Comparison of ENCODE assay signal across 8 mouse cellular contexts in genomic region chr2:163534958-163535524, GRCm38 (mm10). TPM values are rescaled to one million over a fixed set of nuclear protein-coding genes. Genes with fewer than 3 reads are reported as not detected.
DNase-seq lines count a peak whose midpoint lies in the region; ATAC-seq lines count a peak whose summit lies in the region.

No protein-coding gene starts in this region.

- WGBS in forebrain, embryonic 10.5 days: 15% methylated on average over 22 of the region's 22 CpGs
- 7% methylated on average over 22 of the region's 22 CpGs for WGBS in heart, embryonic 15.5 days
- WGBS in liver, embryonic 13.5 days (ENCODE audit: insufficient replicate concordance): 7% methylated on average over 22 of the region's 22 CpGs
- 10% methylated on average over 22 of the region's 22 CpGs for WGBS in stomach, embryonic 14.5 days

- H3K9ac ChIP-seq in heart, embryonic 15.5 days: no peak overlapping the region
- peak overlapping the region; percentile 43; the same call in 1 of the 2 replicates for H3K9ac ChIP-seq in liver, embryonic 13.5 days
- H3K9ac ChIP-seq in stomach, embryonic 14.5 days (replicated peaks; ENCODE audit: low read depth, low read length): no peak overlapping the region

- peak overlapping the region; percentile 47 for H3K4me3 ChIP-seq in forebrain, embryonic 10.5 days
- peak overlapping the region; percentile 35 for H3K4me3 ChIP-seq in heart, embryonic 15.5 days
- H3K4me3 ChIP-seq in liver, embryonic 13.5 days (replicated peaks): no peak overlapping the region
- H3K4me3 ChIP-seq in stomach, embryonic 14.5 days (ENCODE audit: low read depth, low read length): peak overlapping the region; percentile 24; the same call in 1 of the 2 replicates

- peak; percentile 64 for ATAC-seq in heart, embryonic 15.5 days (replicated peaks; ENCODE audit: insufficient number of reproducible peaks, insufficient read depth, low FRiP score, low read depth)
- ATAC-seq in liver, embryonic 13.5 days (ENCODE audit: low read depth): peak; percentile 44
- ATAC-seq in stomach, embryonic 14.5 days (ENCODE audit: insufficient number of reproducible peaks, insufficient read depth, low FRiP score, low read depth): no peak

- H3K9me3 ChIP-seq in forebrain, embryonic 10.5 days: no peaks in the 10 kb centered on the region
- no peaks in the 10 kb centered on the region for H3K9me3 ChIP-seq in heart, embryonic 15.5 days (replicated peaks)
- no peaks in the 10 kb centered on the region for H3K9me3 ChIP-seq in liver, embryonic 13.5 days (replicated peaks)
- H3K9me3 ChIP-seq in stomach, embryonic 14.5 days (ENCODE audit: control insufficient read depth, low read depth, low read length): no peaks in the 10 kb centered on the region

- peak; percentile 73 to 82 for DNase-seq in CD8-positive naive resting alpha-beta T cell, adult 2 months (ENCODE audit: low read depth in 2 of 2, low spot score in 2 of 2)
- DNase-seq in c-Kit-negative CD71-positive TER-119-positive erythroid progenitor cells, embryonic 14.5 days (ENCODE audit: low read depth, low spot score): peak; percentile 48
- peak; percentile 83 for DNase-seq in forebrain, embryonic 10.5 days (ENCODE audit: extremely low spot score, low spot score)
- DNase-seq in kidney, postnatal 14 days: peak; percentile 91
- DNase-seq in liver, embryonic 13.5 days: peak; percentile 57
- DNase-seq in natural killer cell, adult 2 months (ENCODE audit: low spot score in 2 of 2): peak; percentile 76 to 85

- peaks cover 15% of the 10 kb centered on the region for H3K27me3 ChIP-seq in forebrain, embryonic 10.5 days (ENCODE audit: poor library complexity, severe bottlenecking)
- H3K27me3 ChIP-seq in heart, embryonic 15.5 days: peaks cover 28% of the 10 kb centered on the region
- H3K27me3 ChIP-seq in liver, embryonic 13.5 days: no peaks in the 10 kb centered on the region
- H3K27me3 ChIP-seq in stomach, embryonic 14.5 days (ENCODE audit: control insufficient read depth, insufficient read depth, low read length): no peaks in the 10 kb centered on the region

- peaks cover 13% of the 10 kb centered on the region for H3K4me1 ChIP-seq in forebrain, embryonic 10.5 days
- H3K4me1 ChIP-seq in heart, embryonic 15.5 days (replicated peaks): peaks cover 4% of the 10 kb centered on the region
- peaks cover 33% of the 10 kb centered on the region for H3K4me1 ChIP-seq in liver, embryonic 13.5 days (replicated peaks)
- peaks cover 9% of the 10 kb centered on the region; the same call in 1 of the 2 replicates for H3K4me1 ChIP-seq in stomach, embryonic 14.5 days (ENCODE audit: control insufficient read depth, insufficient read depth, low read length)

- peak overlapping the region; percentile 76; the same call in 1 of the 2 replicates for H3K27ac ChIP-seq in forebrain, embryonic 10.5 days
- no peak overlapping the region for H3K27ac ChIP-seq in heart, embryonic 15.5 days
- H3K27ac ChIP-seq in liver, embryonic 13.5 days: no peak overlapping the region
- H3K27ac ChIP-seq in stomach, embryonic 14.5 days (ENCODE audit: low read length): no peak overlapping the region

- no peaks in the 10 kb centered on the region for H3K36me3 ChIP-seq in forebrain, embryonic 10.5 days (replicated peaks)
- no peaks in the 10 kb centered on the region for H3K36me3 ChIP-seq in heart, embryonic 15.5 days
- H3K36me3 ChIP-seq in liver, embryonic 13.5 days: no peaks in the 10 kb centered on the region
- no peaks in the 10 kb centered on the region for H3K36me3 ChIP-seq in stomach, embryonic 14.5 days (ENCODE audit: control insufficient read depth, insufficient read depth, low read length)

- peak overlapping the region; percentile 64 for H3K4me2 ChIP-seq in heart, embryonic 15.5 days
- H3K4me2 ChIP-seq in liver, embryonic 13.5 days: peak overlapping the region; percentile 55
- peak overlapping the region; percentile 52 for H3K4me2 ChIP-seq in stomach, embryonic 14.5 days (replicated peaks; ENCODE audit: low read depth, low read length)

RNA-seq across cellular contexts. Expression of gene Hnf4a, which starts 28.4 kb away (rescaled TPM):
- not detected in 2 replicates for polyA plus RNA-seq in forebrain, embryonic 10.5 days (2016; fragmentation: Nextera tagmentation; extraction: Ambion mirVana)
- polyA plus RNA-seq in heart, embryonic 15.5 days (2015; fragmentation: Nextera tagmentation; extraction: Ambion mirVana): 0.46 TPM in 1 of 2 replicates, not detected in the other
- 12.3 and 15.3 TPM in 2 replicates for polyA plus RNA-seq in liver, embryonic 13.5 days (2015; fragmentation: Nextera tagmentation; extraction: Ambion mirVana)
- polyA plus RNA-seq in stomach, embryonic 14.5 days (2014; fragmentation: Nextera tagmentation; extraction: Ambion mirVana): 18.7 and 18.9 TPM in 2 replicates

RNA-seq across cellular contexts. Expression of gene R3hdml, which starts 42.9 kb away (rescaled TPM):
- polyA plus RNA-seq in forebrain, embryonic 10.5 days (2016; fragmentation: Nextera tagmentation; extraction: Ambion mirVana): not detected in 2 replicates
- polyA plus RNA-seq in heart, embryonic 15.5 days (2015; fragmentation: Nextera tagmentation; extraction: Ambion mirVana): not detected in 2 replicates
- not detected in 2 replicates for polyA plus RNA-seq in liver, embryonic 13.5 days (2015; fragmentation: Nextera tagmentation; extraction: Ambion mirVana)
- not detected in 2 replicates for polyA plus RNA-seq in stomach, embryonic 14.5 days (2014; fragmentation: Nextera tagmentation; extraction: Ambion mirVana)
